Mouse (Mus musculus) ES-Bruce4 (cell line): ENCODE results near the gene Pskh1. TPM values are rescaled to one million over a fixed set of nuclear protein-coding genes. Genes with fewer than 3 reads are reported as not detected.
A peak's percentile ranks its signal among the peaks of the same experiment; 100 is the strongest.

ENCODE experiments used
- H3K27ac ChIP-seq: 2 replicates; pipeline ENCODE4 v1.5.1; 2012; ENCODE audit warnings: low read length, inconsistent platforms; ENCODE audit not compliant: insufficient read depth
- H3K27me3 ChIP-seq: 2 replicates; pipeline ENCODE4 v1.6.1; 2012; ENCODE audit warnings: mild to moderate bottlenecking, low read length, inconsistent platforms; ENCODE audit not compliant: control insufficient read depth, poor library complexity, insufficient read depth, severe bottlenecking
- H3K36me3 ChIP-seq: 2 replicates; pipeline ENCODE4 v1.6.1; 2012; ENCODE audit warnings: inconsistent platforms, mild to moderate bottlenecking, low read length, moderate library complexity; ENCODE audit not compliant: control insufficient read depth, poor library complexity, insufficient read depth, severe bottlenecking
- H3K4me1 ChIP-seq: one replicate; pipeline ENCODE4 v1.8.1; 2011; ENCODE audit warnings: low read length; ENCODE audit not compliant: control insufficient read depth, insufficient read depth
- H3K4me3 ChIP-seq: 2 replicates; pipeline ENCODE4 v1.5.1; 2011; ENCODE audit warnings: low read depth, mild to moderate bottlenecking, low read length
- H3K9ac ChIP-seq: 2 replicates; pipeline ENCODE4 v1.6.1; 2012; ENCODE audit warnings: low read depth, mild to moderate bottlenecking, inconsistent platforms; ENCODE audit not compliant: poor library complexity, severe bottlenecking
- H3K9me3 ChIP-seq: replicated peaks from 2 replicates; pipeline ENCODE4 v1.6.1; 2012; ENCODE audit warnings: mild to moderate bottlenecking, low read length, inconsistent platforms; ENCODE audit not compliant: control insufficient read depth, poor library complexity, insufficient read depth, severe bottlenecking
- CTCF ChIP-seq: IDR thresholded peaks from one replicate; pipeline ENCODE4 v1.8.1; 2011; ENCODE audit warnings: low read depth, low read length
- EP300 ChIP-seq: IDR thresholded peaks from 2 replicates; pipeline ENCODE4 v1.6.1; 2011; ENCODE audit warnings: low read depth, low read length; ENCODE audit not compliant: insufficient read depth
- POLR2A ChIP-seq: IDR thresholded peaks from one replicate; pipeline ENCODE4 v1.8.1; 2011; ENCODE audit warnings: low read length; ENCODE audit not compliant: insufficient read depth
- polyA plus RNA-seq: library from polyadenylated mRNA; stranded (reverse); fragments of >200 nt; gene quantifications from 2 replicates; pipeline ENCODE4 v1.2.4, GENCODE M21; 2011; ENCODE audit warnings: low read depth; ENCODE audit not compliant: missing spikeins, insufficient read depth, insufficient read length

Gene Pskh1
- polyA plus RNA-seq, 1 experiment: 27.4 TPM

DNA sequence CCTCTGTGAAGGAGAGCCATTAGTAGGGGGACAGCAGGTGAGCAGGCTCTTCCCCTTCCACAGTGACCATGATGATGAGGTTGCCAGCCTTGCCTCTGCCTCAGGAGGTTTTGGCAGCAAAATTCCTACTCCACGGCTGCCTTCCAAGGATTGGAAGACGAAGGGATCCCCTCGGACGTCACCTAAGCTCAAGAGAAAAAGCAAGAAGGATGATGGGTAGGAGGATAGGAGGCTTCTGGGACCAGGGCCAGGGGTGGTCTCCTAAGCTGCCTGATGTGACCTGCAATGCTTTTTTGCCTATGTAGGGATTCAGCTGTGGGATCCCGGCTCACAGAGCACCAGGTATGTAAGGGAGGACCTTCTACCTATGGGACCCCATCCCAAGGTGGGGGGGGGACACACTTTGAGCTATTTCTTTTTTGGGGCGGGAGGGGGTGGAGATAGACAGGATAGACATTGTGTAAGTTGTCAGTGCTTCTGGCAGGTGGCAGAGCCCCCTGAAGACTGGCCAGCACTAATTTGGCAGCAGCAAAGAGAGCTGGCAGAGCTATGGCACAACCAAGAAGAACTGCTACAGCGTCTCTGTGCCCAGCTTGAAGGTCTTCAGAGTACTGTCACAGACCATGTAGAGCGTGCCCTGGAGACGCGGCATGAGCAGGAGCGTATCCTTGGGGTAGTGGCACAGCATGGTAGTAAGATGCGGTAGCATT, 10.3 kb upstream of the Pskh1 start:
- H3K27me3 ChIP-seq: no peaks in the 10 kb centered on the region
- TF ChIP-seq CTCF (no peak), EP300 (no peak), POLR2A (no peak)

DNA sequence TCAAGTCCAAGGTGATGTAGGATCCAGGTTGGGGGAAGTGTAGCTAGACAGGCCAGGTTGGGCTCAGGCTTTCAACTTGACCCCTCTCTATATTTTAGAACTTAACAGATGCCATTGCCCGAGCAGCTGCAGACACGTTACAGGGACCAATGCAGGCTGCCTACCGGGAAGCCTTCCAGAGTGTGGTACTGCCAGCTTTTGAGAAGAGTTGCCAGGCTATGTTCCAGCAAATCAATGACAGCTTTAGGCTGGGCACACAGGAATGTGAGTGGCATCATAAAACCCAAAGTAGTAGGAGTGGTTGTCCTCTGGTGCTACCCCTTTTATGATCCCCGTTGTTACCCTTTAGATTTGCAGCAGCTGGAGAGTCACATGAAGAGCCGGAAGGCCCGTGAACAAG, 9.4 kb upstream of the Pskh1 start:
- no peak overlapping the region for H3K9ac ChIP-seq
- no peaks in the 10 kb centered on the region for H3K27me3 ChIP-seq
- H3K36me3 ChIP-seq: peaks cover 52% of the 10 kb centered on the region
- H3K9me3 ChIP-seq: no peaks in the 10 kb centered on the region
- no peak overlapping the region for H3K4me3 ChIP-seq
- no peaks in the 10 kb centered on the region for H3K4me1 ChIP-seq
- TF ChIP-seq EP300: no peak
- TF ChIP-seq POLR2A: no peak
- TF ChIP-seq CTCF: no peak
- H3K27ac ChIP-seq: no peak overlapping the region

More for the DNA sequence above, 10.3 kb upstream of the Pskh1 start:
- peaks cover 62% of the 10 kb centered on the region for H3K36me3 ChIP-seq
- no peaks in the 10 kb centered on the region for H3K9me3 ChIP-seq
- H3K4me3 ChIP-seq: no peak overlapping the region
- no peak overlapping the region for H3K9ac ChIP-seq
- H3K4me1 ChIP-seq: no peaks in the 10 kb centered on the region
- H3K27ac ChIP-seq: no peak overlapping the region

DNA sequence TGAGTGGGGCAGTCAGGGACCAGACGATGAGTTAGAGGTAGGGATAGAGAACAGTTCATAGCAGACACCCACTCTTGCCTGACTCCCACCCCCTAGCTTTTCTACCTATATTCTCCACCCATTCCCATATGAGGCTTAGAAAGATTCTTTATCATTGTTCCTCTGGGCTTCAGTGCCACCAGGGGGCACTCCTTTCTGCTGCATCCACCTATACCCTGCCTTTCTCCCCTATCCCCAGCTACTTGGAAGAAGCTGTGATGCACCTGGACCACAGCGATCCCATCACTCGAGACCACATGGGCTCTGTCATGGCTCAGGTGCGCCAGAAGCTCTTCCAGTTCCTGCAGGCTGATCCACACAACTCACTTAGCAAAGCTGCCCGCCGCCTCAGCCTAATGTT, 7.8 kb upstream of the Pskh1 start:
- H3K9ac ChIP-seq: no peak overlapping the region
- no peak overlapping the region for H3K4me3 ChIP-seq
- TF ChIP-seq CTCF (peak; percentile 52), EP300 (no peak)
- no peaks in the 10 kb centered on the region for H3K27me3 ChIP-seq
- H3K36me3 ChIP-seq: peaks cover 37% of the 10 kb centered on the region
- no peak overlapping the region for H3K27ac ChIP-seq
- no peaks in the 10 kb centered on the region for H3K9me3 ChIP-seq
- no peaks in the 10 kb centered on the region for H3K4me1 ChIP-seq

DNA sequence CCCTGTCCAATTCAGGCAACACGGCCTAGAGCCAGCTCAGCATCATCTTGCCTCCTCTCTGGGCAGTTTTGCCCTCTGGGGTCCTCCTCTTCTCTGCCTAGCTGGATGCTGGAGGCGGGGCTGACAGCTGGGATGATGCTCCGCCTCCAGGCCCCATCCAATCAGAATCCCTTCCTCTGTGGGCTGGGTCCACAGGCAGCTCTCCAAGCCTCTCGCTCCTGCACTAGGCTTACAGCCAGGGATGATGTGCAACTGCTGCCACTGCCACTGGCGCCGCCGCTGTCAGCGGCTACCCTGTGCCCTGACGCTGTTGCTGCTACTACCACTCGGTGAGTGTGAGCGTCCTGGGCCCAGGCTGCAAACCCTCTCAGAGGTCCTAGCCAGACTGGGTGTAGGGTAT, 6.9 kb upstream of the Pskh1 start, which contains the start of gene Nrn1l:
TSS of gene Nrn1l (plus strand) at position 229 of the 400 bp plus-strand sequence.
- peaks cover 30% of the 10 kb centered on the region for H3K36me3 ChIP-seq
- no peaks in the 10 kb centered on the region for H3K9me3 ChIP-seq
- TF ChIP-seq EP300: no peak
- TF ChIP-seq POLR2A: no peak
- TF ChIP-seq CTCF: no peak
- H3K4me3 ChIP-seq: 0 out of 2 replicates have a peak within 1 kb of the TSS, but pooled peaks have one; percentile 1
- no peak within 1 kb of the TSS for H3K27ac ChIP-seq
- no peaks in the 10 kb centered on the region for H3K27me3 ChIP-seq
- no peaks in the 10 kb centered on the region for H3K4me1 ChIP-seq
- 0 out of 2 replicates have a peak within 1 kb of the TSS, but pooled peaks have one; percentile 11 for H3K9ac ChIP-seq

DNA sequence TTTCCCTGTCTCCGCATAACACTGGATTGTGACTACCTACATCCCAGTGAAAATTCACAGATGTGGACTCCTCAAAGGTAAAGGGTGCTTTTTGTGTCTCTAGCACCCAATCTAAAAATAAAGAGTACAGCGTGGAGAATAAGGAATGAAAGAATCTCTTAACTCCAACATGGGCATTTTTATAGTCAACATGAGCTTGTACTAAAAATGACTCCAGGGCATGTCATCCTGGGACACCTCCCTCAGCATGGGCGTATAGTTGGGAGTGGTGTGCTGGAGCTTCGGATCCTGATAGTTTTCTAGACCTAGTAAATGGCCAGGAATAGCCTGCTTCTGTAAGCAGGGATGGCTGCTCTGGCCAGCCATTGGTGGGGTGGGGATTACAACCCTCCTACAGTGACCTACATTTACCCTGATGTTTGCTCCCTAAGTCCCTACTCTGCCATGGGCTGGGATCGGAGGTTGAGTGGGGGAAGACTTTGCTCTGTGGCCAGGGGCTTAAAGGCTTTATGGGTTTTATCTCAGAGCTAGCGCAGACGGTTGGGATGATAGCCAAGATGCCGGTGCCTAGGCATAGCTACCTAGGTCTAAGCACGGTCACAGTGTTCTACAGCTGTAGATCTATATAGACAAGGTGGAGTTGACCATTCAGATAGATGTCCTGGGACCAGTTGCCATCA, 2.3 kb upstream of the Pskh1 start:
- Histone ChIP-seq H3K4me1 (no peaks in the 10 kb centered on the region), H3K36me3 (no peaks in the 10 kb centered on the region), H3K4me3 (no peak overlapping the region), H3K9me3 (no peaks in the 10 kb centered on the region), H3K27me3 (no peaks in the 10 kb centered on the region), H3K9ac (no peak overlapping the region), H3K27ac (no peak overlapping the region)
- TF ChIP-seq EP300 (no peak), CTCF (no peak), POLR2A (no peak)
